Mouse (Mus musculus) lung, adult 2 months (tissue): ENCODE measurements around the gene Ddx49.

Experiments used
- CTCF ChIP-seq: fragments of 200-500 bp; IDR thresholded peaks from 2 replicates; pipeline ENCODE4 v1.5.1; 2011; ENCODE audit warnings: mild to moderate bottlenecking, low read length, control low read depth; ENCODE audit not compliant: insufficient read depth
- POLR2A ChIP-seq: fragments of 200-500 bp; IDR thresholded peaks from 2 replicates; pipeline ENCODE4 v1.6.1; 2011; ENCODE audit warnings: low read depth, mild to moderate bottlenecking, control low read depth, low read length, borderline replicate concordance; ENCODE audit errors: extremely low read depth

GRCm38 (mm10) chr8:70340659-70341058 is 38.4 kb upstream of the Ddx49 start:
- TF ChIP-seq CTCF (no peak), POLR2A (no peak)
